Mouse (Mus musculus) embryonic facial prominence, embryonic 12.5 days (tissue): ENCODE data around the gene Gdf3. TPM values are rescaled to one million over a fixed set of nuclear protein-coding genes. Genes with fewer than 3 reads are reported as not detected.
"Not testable (repeated sequence)": the region's sequence is repeated elsewhere in the genome, so short reads cannot be mapped to it uniquely, and the experiment has no call there.

Experiments
- ATAC-seq: fragments of 200-750 bp; cut with Nextera tagmentation; 2 replicates; pipeline ENCODE4 v1.8.0; 2017; ENCODE audit not compliant: insufficient number of reproducible peaks, insufficient read depth, low FRiP score, low TSS enrichment
- H3K27ac ChIP-seq: fragments of 300-500 bp; sonication (generic); 2 replicates; pipeline ENCODE4 v1.5.1; 2016; ENCODE audit warnings: mild to moderate bottlenecking
- H3K27me3 ChIP-seq: fragments of 300-500 bp; sonication (generic); 2 replicates; pipeline ENCODE4 v1.6.1; 2016; ENCODE audit warnings: mild to moderate bottlenecking, moderate library complexity
- H3K36me3 ChIP-seq: fragments of 300-500 bp; sonication (generic); 2 replicates; pipeline ENCODE4 v1.6.1; 2016; ENCODE audit warnings: mild to moderate bottlenecking
- H3K4me1 ChIP-seq: fragments of 300-500 bp; sonication (generic); 2 replicates; pipeline ENCODE4 v1.6.1; 2016
- H3K4me2 ChIP-seq: fragments of 300-500 bp; sonication (generic); replicated peaks from 2 replicates; pipeline ENCODE4 v1.6.1; 2016; ENCODE audit warnings: mild to moderate bottlenecking, moderate library complexity
- H3K4me3 ChIP-seq: fragments of 300-500 bp; sonication (generic); 2 replicates; pipeline ENCODE4 v1.5.1; 2016; ENCODE audit warnings: mild to moderate bottlenecking
- H3K9ac ChIP-seq: fragments of 300-500 bp; sonication (generic); 2 replicates; pipeline ENCODE4 v1.6.1; 2016; ENCODE audit warnings: mild to moderate bottlenecking, moderate library complexity
- H3K9me3 ChIP-seq: fragments of 300-500 bp; sonication (generic); 2 replicates; pipeline ENCODE4 v1.6.1; 2016; ENCODE audit warnings: mild to moderate bottlenecking, moderate library complexity
- WGBS: fragments of 180-500 bp; shearing (Covaris S2); methylation state at CpG from one replicate; pipeline ENCODE4 v1.1.7; 2016; 5-methylcytosine and 5-hydroxymethylcytosine counted together
- polyA plus RNA-seq: library from polyadenylated mRNA; unstranded; fragments of >200 nt; fragmentation: Nextera tagmentation; extraction: Ambion mirVana; gene quantifications from 2 replicates; pipeline ENCODE4 v1.2.1, GENCODE M21; 2016

Gene Gdf3
- polyA plus RNA-seq, 1 experiment from 2014 or later = not detected

DNA sequence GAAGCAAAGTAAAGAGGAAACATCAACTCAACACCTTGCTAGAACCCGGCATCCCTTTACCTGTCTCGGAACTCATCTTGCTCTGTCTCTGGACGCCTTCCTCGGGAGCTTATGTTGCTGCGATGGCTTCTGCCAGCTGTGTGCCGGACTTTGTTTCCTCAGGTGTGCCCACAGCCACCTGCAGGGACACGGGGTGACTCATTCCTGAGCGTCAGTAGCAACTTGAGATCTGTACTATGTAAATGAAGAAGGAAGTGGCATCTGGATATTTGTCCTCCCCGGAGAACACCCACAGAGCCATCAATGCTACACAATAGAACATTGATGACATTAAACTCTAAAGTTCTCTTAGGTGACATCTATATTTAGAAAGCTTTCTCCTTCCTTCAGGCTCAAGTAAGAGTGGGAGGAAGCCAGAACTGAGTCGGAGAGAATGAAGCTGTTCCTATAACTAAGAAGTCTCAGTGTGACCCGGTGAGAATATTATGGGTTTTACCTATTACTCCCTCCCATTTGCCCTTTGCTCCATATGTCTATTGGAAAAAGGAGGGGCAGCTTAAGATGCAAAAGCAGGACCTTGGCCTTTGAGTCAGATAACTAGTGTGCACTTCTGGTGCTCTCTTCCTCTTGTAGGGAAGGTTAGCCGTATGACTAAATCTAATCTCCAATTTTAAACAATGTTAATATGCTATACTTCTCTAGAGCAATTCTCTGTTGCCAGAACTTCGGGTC is 18.7 kb downstream of the Gdf3 start:
- no peak overlapping the region for H3K4me2 ChIP-seq
- no peaks in the 10 kb centered on the region for H3K36me3 ChIP-seq
- no peaks in the 10 kb centered on the region for H3K9me3 ChIP-seq
- no peaks in the 10 kb centered on the region for H3K27me3 ChIP-seq
- H3K4me1 ChIP-seq = no peaks in the 10 kb centered on the region
- no peak for ATAC-seq
- H3K4me3 ChIP-seq = no peak overlapping the region
- 83% methylated on average over 13 of the region's 13 CpGs for WGBS
- H3K27ac ChIP-seq = no peak overlapping the region
- no peak overlapping the region for H3K9ac ChIP-seq

DNA sequence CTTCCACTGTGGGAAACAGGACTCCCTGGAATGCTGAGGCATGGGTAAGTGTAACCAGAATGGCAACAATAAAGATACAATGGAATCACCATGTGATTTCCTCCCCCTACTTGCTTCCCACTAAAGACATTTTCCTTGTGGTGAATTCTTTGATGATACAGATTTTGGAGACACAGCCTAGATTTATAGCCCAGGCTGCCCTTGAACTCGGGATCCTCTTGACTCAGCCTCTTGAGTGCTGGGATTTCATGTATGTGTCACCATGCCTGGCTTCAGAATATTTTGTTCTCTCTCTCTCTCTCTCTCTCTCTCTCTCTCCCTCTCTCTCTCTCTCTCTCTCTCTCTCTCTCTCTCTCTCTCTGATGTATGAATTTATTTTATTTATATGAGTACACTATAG is 30.8 kb downstream of the Gdf3 start:
- H3K9ac ChIP-seq = no peak overlapping the region
- no peaks in the 10 kb centered on the region for H3K36me3 ChIP-seq
- H3K27ac ChIP-seq = no peak overlapping the region
- 74% methylated on average over 1 of the region's 1 CpGs for WGBS
- H3K4me3 ChIP-seq = no peak overlapping the region
- H3K27me3 ChIP-seq = no peaks in the 10 kb centered on the region
- no peak overlapping the region for H3K4me2 ChIP-seq
- H3K9me3 ChIP-seq = no peaks in the 10 kb centered on the region
- no peak for ATAC-seq
- no peaks in the 10 kb centered on the region for H3K4me1 ChIP-seq

DNA sequence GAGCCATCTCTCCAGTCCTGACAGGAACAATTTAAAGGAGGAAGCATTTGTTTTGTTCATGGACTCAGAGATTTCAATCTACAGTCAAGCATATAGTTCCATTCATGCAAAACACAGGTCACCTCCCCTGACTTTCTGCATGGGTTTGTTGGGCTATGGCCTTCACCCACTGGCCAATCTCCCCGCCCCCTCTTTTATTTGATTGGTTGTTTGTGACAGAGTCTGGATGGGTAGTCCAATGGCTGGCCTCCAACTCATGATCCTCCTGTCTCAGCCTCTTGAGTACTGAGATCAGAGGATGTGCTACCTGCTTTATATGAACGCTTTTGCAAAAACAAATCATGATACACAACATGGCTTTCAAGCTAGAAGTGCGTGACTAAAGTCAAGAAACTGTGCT is 32.9 kb downstream of the Gdf3 start:
- Histone ChIP-seq H3K9me3 (no peaks in the 10 kb centered on the region), H3K9ac (no peak overlapping the region), H3K36me3 (no peaks in the 10 kb centered on the region), H3K4me1 (no peaks in the 10 kb centered on the region), H3K27me3 (no peaks in the 10 kb centered on the region), H3K4me3 (no peak overlapping the region), H3K4me2 (no peak overlapping the region), H3K27ac (no peak overlapping the region)
- ATAC-seq = no peak
- WGBS = 88% methylated on average over 3 of the region's 3 CpGs

DNA sequence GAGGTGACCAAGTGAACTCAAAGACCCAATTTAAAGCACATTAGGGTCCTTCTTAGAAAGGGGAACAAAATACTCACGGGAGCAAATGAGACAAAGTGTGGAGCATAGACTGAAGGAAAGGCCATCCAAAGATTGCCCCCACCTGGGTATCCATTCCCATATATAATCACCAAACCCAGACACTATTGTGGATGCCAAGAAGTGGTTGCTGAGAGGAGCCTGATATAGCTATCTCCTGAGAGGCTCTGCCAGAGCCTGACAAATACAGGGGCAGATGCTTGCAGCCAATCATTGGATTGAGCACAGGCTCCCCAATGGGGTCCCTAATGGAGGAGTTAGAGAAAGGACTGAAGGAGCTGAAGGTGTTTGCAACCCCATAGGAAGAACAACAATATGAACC is 34.9 kb downstream of the Gdf3 start:
- not testable (repeated sequence) for H3K36me3 ChIP-seq, H3K27me3 ChIP-seq, ATAC-seq, H3K4me2 ChIP-seq, H3K4me1 ChIP-seq, H3K9ac ChIP-seq, H3K4me3 ChIP-seq, H3K9me3 ChIP-seq, H3K27ac ChIP-seq
- 84% methylated on average over 1 of the region's 1 CpGs for WGBS

DNA sequence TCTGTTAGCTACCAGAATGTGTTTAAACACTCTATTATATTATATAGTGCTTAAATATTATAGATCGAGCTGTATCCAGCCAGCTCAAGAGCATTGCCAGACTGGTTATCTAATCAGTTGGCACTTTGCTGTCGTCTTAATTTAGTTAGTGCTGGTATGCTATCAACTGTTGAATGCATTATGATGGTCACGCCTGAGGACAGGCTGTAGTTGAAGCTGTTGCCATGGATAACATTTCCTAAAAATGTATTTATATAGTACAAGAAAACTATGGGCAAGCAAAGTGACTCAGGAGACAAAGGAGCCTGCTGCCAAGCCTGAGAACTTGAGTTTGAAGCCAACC is 38.3 kb downstream of the Gdf3 start:
- Histone ChIP-seq H3K27ac (no peak overlapping the region), H3K4me1 (no peaks in the 10 kb centered on the region), H3K9me3 (no peaks in the 10 kb centered on the region), H3K4me2 (no peak overlapping the region), H3K4me3 (no peak overlapping the region), H3K36me3 (no peaks in the 10 kb centered on the region), H3K9ac (no peak overlapping the region), H3K27me3 (no peaks in the 10 kb centered on the region)
- 84% methylated on average over 3 of the region's 3 CpGs for WGBS
- no peak for ATAC-seq

DNA sequence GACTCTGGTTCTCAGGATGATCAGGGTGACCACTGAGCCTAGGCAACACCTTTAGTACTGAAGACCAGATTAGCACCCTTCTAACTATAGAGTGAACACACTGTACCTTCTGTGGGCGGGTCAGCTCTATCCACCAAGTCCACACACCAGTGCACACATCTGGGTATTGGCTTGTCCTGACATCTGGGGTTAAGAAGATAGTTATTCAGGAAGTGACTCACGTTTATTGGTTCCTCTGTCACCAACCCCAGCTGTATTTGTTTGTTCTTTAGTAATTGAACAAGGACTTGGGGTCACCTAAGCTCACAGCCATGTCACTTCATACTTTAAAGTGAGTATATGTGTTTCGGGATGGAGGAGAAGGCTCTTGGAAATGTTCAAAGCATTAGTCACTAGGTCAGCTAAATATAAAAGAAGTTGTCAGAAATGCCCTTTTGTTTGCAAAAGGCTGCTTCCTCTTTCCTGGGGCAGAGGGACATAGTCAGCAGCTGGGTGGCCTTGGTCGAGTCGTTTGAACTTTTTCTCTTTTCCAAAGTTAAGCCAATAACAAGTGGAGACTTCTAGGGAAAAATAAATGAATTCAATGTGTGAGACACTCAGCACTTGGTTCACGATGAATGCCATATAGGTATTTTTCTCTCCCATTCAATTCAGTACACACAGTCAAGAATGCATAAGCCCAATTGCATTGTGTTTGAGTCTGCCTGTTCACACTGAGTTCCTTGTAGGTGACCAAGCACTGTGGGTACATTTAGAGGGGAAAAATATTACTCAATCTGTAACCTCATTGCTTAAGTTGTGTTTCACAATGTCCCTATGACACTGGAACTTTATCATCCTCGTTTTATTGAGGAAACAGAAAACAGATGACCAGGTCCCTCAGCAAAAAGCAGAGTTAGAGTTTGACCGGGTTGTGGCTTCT is 38.9 kb downstream of the Gdf3 start:
- WGBS = 57% methylated on average over 8 of the region's 8 CpGs
- Histone ChIP-seq H3K4me2 (no peak overlapping the region), H3K27ac (no peak overlapping the region), H3K36me3 (no peaks in the 10 kb centered on the region), H3K4me1 (no peaks in the 10 kb centered on the region), H3K4me3 (no peak overlapping the region), H3K9ac (no peak overlapping the region), H3K27me3 (no peaks in the 10 kb centered on the region), H3K9me3 (no peaks in the 10 kb centered on the region)
- no peak for ATAC-seq

DNA sequence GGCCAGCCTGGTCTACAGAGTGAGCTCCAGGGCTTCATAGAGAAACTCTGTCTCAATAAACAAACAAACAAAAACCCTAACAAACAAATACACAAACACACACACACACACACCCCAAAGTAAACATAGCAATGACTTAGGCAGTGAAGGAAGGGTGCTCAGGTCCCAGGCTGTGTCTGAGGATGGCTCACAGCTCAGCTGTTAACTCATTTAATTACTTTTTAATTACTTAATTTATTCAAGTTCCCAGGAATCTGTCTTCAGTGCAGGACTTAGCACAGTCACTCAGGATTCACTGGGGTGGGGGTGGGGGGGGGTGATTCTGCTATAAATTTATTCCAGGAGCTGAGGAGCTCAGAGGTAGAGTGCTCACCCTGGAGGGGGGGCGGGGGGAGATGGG is 40.1 kb downstream of the Gdf3 start:
- H3K36me3 ChIP-seq = no peaks in the 10 kb centered on the region
- ATAC-seq = no peak
- no peak overlapping the region for H3K27ac ChIP-seq
- H3K4me3 ChIP-seq = no peak overlapping the region
- H3K4me2 ChIP-seq = no peak overlapping the region
- H3K9me3 ChIP-seq = no peaks in the 10 kb centered on the region
- no peak overlapping the region for H3K9ac ChIP-seq
- H3K27me3 ChIP-seq = no peaks in the 10 kb centered on the region
- 50% methylated on average over 1 of the region's 1 CpGs for WGBS
- no peaks in the 10 kb centered on the region for H3K4me1 ChIP-seq

DNA sequence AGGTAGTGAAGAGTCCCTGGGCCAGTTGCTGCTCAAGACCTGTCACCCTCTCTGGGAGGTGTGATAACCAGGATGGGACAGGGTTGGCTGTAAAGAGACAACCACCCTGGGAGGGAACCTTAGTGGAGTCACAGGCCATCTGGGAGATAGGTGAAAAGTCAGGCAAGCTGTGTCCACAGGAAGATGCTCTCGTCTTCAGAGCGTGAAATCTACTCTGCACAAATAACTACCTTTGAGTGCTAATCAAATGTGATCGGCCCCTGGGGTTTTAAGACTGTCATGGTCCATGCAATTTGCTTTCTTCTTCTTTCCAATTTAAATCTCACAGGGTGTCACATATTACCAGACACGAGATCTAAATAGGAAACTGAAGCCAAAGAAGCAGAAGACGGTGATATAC is 40.8 kb downstream of the Gdf3 start:
- 65% methylated on average over 5 of the region's 5 CpGs for WGBS
- Histone ChIP-seq H3K36me3 (no peaks in the 10 kb centered on the region), H3K4me3 (no peak overlapping the region), H3K9me3 (no peaks in the 10 kb centered on the region), H3K27me3 (no peaks in the 10 kb centered on the region), H3K4me1 (no peaks in the 10 kb centered on the region), H3K27ac (no peak overlapping the region), H3K9ac (no peak overlapping the region), H3K4me2 (no peak overlapping the region)
- no peak for ATAC-seq

DNA sequence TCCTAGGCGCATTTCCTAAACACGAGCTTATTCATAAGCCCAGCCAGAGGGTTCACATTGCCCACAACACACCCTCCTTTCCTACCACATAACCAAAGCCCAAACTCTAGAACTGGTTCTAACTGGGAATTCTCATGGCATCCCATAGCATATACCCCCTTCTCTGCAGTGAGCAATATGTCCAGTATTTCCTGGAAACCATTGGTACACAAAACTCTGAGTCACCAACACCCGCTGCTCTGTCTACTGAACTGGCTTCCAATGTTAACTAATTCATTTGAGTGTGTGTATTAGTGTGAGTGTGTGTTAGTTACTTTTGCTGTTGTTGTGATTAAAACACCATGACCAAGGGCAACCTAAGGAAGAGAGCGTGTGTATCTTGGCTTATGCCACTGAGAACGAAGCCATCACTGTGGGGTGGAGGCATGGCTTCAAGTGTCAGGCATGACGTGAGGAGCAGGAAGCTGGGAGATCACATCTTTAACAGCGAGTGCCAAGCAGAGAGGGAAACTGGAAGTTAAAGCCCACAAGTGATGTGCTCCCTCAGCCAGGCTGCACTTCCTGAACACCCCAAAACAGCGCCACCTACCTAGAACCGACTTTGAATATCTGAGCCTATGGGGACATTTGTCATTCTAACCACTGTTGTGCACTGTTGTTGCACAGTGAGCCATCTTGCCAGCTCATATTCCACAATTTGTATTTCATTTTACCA is 44.7 kb downstream of the Gdf3 start:
- H3K9me3 ChIP-seq = no peaks in the 10 kb centered on the region
- no peak overlapping the region for H3K4me3 ChIP-seq
- no peak overlapping the region for H3K27ac ChIP-seq
- H3K4me1 ChIP-seq = 0 out of 2 replicates have a peak, but pooled peaks cover 2% of the 10 kb centered on the region
- no peak overlapping the region for H3K9ac ChIP-seq
- ATAC-seq = no peak
- H3K27me3 ChIP-seq = no peaks in the 10 kb centered on the region
- H3K36me3 ChIP-seq = no peaks in the 10 kb centered on the region
- WGBS = 90% methylated on average over 9 of the region's 9 CpGs
- no peak overlapping the region for H3K4me2 ChIP-seq

DNA sequence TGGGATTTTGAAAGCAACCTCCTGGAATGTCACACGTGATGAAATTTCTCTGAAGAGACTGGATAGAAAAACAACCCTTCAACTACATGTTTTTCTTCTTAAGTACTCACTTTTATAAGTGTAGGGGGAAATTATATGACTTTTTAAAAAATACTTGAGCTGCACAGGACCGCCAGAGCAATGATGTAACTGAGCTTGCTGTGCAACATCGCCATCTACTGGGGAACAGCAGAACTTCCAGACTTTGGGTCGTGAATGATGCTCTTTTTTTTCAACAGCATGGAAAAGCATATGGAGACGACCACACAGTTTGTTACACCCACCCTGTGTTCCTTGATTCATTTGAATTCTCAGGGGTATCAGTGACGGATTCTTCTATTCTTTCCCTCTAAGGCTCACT is 47.4 kb downstream of the Gdf3 start:
- H3K27ac ChIP-seq = no peak overlapping the region
- no peak for ATAC-seq
- 0 out of 2 replicates have a peak, but pooled peaks cover 2% of the 10 kb centered on the region for H3K4me1 ChIP-seq
- no peaks in the 10 kb centered on the region for H3K27me3 ChIP-seq
- WGBS = 4% methylated on average over 6 of the region's 6 CpGs
- H3K4me2 ChIP-seq = no peak overlapping the region
- H3K36me3 ChIP-seq = no peaks in the 10 kb centered on the region
- no peak overlapping the region for H3K4me3 ChIP-seq
- H3K9ac ChIP-seq = no peak overlapping the region
- H3K9me3 ChIP-seq = no peaks in the 10 kb centered on the region

DNA sequence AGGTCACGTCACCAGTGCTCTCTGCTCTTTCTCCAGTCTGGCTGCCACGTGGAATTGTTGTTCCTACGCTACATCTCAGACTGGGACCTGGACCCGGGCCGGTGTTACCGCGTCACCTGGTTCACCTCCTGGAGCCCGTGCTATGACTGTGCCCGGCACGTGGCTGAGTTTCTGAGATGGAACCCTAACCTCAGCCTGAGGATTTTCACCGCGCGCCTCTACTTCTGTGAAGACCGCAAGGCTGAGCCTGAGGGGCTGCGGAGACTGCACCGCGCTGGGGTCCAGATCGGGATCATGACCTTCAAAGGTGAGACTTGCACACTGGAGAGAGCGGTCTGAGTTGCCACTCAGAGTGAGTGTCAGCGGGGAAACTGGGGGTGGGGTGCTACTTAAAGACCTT is 48.9 kb downstream of the Gdf3 start:
- Histone ChIP-seq H3K9ac (no peak overlapping the region), H3K4me2 (no peak overlapping the region), H3K4me1 (peaks cover 2% of the 10 kb centered on the region; the same call in 1 of the 2 replicates), H3K9me3 (no peaks in the 10 kb centered on the region), H3K27ac (no peak overlapping the region), H3K4me3 (0 out of 2 replicates have a peak overlapping the region, but pooled peaks have one; percentile 12), H3K36me3 (no peaks in the 10 kb centered on the region), H3K27me3 (no peaks in the 10 kb centered on the region)
- ATAC-seq = 0 out of 2 replicates have a peak, but pooled peaks have one; percentile 39
- WGBS = 83% methylated on average over 20 of the region's 20 CpGs
